Mouse (Mus musculus): ENCODE results near the gene B9d1.

B9d1 gene

DNA sequence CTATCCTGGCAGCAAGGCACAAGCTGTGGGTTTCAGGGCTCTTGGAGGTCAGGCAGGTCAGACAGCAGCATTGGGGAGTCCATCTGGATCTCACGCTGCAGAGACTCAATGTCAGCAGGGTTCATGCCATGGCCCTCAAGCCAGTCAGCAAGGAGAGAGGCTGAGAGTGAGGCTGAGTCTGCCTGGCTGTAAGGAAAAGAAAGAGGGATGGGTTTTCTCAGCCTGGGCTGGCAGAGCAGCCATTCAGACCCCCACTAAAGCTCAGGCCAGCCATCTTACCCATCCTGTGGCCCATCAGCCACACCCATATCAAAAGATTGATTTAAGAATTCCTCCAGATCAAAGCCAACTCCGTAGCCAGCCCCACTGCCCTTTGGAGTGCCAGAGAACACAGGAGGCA, 15.9 kb upstream of the B9d1 start:
- no peak for DNase-seq (ENCODE audit: low read depth, low spot score)

- no peak for DNase-seq (ENCODE audit: low read depth, low spot score)
Measured at GRCm38 (mm10) chr11:61489874-61490273, 15.1 kb upstream of the B9d1 start.

DNA sequence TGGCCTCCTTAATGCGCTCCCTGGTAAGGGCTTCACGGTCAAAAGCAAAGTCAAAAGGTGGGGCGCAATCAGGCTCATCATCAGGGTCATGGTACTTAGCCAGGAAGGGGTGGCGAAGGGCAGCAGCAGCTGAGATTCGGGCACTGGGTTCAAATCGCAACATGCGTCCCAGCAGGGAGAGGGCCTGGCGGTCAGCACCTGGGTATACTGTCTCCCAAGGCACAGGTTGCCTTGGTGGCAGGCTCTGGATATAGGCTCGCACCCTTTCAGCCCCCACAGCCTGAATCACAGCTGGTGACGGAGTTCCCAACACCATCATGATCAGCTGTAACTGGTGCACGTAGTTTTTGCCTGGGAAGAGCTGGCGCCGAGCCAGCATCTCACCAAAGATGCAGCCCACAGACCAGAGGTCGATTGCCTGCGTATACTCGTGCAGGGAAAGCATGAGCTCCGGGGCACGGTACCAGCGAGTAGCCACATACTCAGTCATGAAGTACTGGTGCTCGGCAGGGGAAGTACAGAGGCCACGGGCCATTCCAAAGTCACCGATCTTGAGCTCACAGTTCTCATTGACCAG, 13.9 kb upstream of the B9d1 start:
- no peak for DNase-seq (ENCODE audit: low read depth, low spot score)

DNA sequence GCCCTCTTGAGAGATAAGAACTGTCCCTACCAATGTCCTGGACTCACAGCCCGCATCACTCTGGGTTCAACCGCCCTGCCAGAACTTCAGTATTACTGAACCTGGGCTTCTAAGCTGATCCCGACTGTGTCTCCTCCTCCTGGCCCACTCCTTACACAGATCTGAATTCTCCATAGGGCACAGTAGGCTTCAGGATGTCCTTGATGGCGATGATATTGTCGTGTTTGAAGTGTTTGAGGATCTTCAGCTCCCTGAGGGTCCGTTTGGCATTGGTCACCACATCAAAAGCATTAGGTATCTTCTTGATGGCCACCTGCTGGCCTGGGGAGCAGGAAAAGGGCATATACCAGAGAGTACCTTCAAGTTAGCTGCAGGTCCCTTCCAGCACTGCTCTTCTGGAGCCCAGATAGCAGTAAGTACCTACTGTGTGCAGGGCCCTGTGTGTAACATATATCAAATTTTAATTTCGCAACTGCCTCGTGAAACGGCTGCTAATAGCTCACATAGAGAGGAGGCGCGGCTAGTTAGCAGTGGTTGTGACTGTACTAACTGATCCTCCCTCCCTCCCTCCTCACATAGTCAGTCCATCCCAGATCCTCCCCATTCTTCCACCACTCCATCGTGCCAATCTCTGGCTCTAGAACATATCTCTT, 12.1 kb upstream of the B9d1 start:
- no peak for DNase-seq (ENCODE audit: low read depth, low spot score)

DNA sequence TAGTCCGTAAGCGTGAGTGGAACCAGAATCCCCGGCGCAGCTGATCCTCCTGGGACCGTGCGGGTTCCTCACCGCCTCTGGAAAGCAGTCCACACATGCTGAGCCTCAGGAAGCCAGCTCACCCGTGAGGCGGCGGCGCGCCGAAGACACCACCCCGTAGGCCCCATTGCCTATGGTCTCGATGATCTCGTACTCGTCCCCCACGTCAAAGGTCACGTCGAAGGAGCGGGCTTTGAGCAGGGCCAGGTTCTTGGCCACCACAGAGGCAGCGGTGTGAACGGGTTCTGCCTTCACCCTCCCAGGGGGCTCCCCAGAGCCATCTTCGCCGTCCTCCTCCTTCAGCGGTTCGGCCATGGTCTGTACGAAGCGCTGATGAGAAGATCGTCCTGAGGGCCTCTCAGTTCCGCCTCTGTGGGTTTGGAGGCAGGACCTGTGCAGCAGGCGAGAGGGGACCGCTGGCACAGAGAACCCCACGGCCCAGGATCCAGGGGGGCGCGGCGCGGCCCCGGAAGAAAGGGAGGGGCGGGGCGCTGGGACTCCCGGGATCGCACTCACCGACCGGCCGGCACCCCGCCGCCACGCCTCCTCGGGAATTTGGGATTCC, 11.3 kb upstream of the B9d1 start:
- no peak for DNase-seq (ENCODE audit: low read depth, low spot score)

DNA sequence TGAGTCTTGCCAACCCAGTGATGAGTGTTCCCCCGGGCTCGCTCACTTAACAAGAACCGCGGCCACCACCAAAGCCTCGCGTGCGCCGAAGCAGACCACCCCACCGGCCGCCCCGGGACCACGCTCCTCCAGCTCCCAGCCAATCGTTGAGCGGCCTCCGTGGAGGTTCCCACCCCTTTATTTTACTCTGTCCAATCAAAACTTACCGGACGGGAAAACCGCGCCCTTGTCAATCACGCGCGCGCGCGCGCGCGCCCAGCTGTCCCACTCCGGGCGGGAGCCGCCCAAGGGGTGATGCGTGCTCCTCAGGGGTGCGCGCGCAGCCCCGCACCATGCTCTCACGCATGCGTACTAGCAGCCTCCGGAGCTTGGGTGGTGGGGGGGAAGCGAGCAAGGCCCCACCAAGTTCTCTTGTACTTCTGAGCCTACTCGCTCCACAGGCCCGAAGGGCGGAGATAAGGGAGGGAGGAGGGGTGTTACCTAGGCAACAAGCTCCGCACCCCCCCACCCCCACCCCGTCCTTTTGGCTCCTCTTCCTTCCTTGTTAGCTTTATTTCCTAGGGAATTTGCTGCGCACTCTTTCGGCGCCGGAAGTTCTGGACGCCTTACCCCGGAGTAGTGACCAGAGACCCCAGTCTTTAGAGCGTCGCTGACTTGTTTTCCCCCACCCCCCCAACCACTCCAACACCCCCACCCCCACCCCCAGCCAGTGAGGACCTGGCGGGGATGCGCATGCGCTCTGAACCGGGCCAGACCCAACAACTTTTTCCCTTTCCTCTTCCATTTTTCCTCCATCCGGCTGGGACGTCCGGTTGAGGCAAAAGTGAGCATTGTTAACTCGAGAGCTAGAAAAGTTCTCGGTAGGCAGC, 10.6 kb upstream of the B9d1 start, which contains the start of gene Mapk7:
Gene Mapk7, minus strand, starts transcription at position 278 of the 869 bp plus-strand sequence.
- peak; percentile 99 for DNase-seq (ENCODE audit: low read depth, low spot score)

GRCm38 (mm10) chr11:61495528-61495927, 9.4 kb upstream of the B9d1 start:
- no peak for DNase-seq (ENCODE audit: low read depth, low spot score)

- no peak for DNase-seq (ENCODE audit: low read depth, low spot score)
Measured at GRCm38 (mm10) chr11:61497490-61497889, 7.5 kb upstream of the B9d1 start.

DNA sequence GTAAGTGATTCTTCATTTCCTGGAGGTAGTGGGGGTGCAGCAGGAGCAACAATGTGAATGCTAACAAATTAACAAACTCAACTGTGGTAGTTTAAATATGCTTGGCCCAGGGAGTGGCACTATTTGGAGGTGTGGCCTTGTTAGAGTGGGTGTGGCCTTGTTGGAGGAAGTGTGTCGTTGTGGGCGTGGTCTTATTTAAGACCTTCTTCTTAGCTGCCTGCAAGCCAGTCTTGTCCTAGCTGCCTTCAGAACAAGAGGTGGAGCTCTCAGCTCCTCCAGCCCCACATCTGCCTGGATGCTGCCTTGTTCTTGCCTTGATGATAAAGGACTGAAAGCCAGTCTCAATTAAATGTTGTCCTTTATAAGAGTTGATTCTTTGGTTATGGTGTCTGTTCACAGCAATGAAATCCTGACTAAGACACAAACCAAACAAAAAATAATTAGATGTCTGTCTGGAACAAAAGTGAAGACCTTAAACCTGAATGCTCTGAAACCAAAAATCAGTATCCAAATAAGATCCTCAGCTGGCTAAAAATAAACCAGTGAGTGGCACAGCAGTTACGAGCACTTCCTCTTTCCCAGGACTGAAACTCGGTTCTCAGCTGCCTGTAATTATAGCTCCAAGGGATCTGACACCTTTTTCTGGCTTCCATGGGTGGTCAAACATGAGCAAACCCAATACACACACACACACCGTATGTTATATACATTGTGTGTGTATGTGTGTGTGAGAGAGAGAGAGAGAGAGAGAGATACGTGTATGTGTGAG, 6.0 kb upstream of the B9d1 start:
- no peak for DNase-seq (ENCODE audit: low read depth, low spot score)

DNA sequence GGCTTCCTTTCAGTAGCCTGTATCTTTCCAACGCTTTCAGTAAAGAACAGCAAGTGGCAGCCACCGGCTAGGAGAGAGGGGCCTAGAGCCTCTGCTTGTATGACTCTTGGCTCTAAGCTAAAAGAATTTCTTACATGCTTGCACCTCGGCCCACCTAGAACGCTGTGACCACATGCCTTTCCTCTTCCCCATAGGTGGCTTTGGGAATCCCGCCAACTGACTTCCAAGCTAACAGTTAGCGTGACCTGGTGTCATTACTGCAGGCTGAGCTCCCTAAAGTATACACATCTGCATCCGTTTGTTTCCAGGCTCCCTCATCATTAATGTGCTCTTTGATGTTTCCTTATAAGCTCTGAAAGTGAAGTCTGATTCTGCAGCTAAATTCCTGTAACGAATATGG, 1.0 kb upstream of the B9d1 start:
- no peak for DNase-seq (ENCODE audit: low read depth, low spot score)

DNA sequence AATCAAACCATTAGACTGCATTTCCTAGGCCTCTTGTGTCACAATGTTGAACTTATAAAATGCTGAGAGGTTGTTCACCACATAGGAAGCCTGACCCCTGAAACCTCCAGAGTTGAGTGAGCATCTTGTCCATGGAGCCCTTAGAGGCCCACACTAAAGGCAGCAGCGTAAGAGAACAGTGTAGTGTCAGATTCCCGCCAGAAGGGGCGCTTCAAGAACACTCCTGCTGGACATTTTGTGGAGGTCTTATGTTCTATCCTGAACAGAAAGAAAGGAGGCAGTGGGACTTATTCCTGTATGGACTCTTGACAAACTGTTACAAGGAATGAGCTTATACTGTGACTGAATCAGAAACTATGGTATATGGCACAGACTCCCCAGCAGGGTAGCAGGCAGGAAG, 10.0 kb downstream of the B9d1 start:
- DNase-seq (ENCODE audit: low read depth, low spot score) = no peak

GRCm38 (mm10) chr11:61517971-61518370, 13.0 kb downstream of the B9d1 start:
- no peak for DNase-seq (ENCODE audit: low read depth, low spot score)

GRCm38 (mm10) chr11:61518871-61519270, 13.9 kb downstream of the B9d1 start:
- DNase-seq (ENCODE audit: low read depth, low spot score) = no peak

GRCm38 (mm10) chr11:61519484-61520107, 14.7 kb downstream of the B9d1 start:
- no peak for DNase-seq (ENCODE audit: low read depth, low spot score)

DNA sequence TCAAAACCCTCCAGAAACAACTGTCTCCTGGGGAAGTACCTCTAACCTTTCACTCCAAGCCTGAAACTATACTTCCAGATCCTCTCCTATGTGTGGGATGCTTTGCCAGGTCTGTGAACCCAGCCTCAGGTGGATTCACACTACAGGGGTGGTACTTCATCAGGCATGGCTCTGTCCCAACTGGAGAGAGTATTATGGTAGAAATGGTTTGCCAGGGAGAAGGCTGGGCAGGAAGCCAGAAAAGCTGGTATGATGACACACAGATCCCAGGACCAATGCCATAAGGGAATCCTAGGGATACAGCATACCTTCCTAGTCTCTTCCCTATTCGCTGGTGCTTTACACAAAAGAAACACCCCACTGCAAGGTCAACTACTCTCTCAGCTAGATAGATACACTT, 21.9 kb downstream of the B9d1 start:
- DNase-seq (ENCODE audit: low read depth, low spot score) = no peak

GRCm38 (mm10) chr11:61529268-61529713, 24.3 kb downstream of the B9d1 start:
- peak; percentile 32 for DNase-seq (ENCODE audit: low read depth, low spot score)

DNA sequence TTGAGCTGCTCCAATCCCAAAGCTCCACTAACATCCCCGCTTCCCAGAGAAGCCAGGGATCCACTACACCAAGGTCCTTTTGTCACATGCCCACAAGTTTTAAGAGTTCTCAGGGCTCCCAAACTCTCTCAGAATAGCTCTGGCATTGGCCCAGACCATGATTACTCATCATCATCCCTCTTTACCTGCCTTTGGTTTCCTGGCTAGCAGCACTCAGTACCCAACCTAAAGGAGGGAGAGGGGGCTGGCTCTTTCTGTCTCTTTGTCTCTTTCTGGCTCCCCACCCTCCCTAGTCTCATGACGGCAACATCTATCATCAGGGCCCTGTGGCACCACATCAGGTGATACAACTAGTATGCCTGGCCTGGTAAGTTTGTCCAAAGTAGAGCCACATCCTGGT, 27.9 kb downstream of the B9d1 start:
- DNase-seq (ENCODE audit: low read depth, low spot score) = no peak

- no peak for DNase-seq (ENCODE audit: low read depth, low spot score)
Measured at GRCm38 (mm10) chr11:61533571-61533970, 28.6 kb downstream of the B9d1 start.

- DNase-seq (ENCODE audit: low read depth, low spot score) = no peak
Measured at GRCm38 (mm10) chr11:61535530-61535929, 30.6 kb downstream of the B9d1 start.

GRCm38 (mm10) chr11:61536952-61537351, 32.0 kb downstream of the B9d1 start:
- no peak for DNase-seq (ENCODE audit: low read depth, low spot score)

DNA sequence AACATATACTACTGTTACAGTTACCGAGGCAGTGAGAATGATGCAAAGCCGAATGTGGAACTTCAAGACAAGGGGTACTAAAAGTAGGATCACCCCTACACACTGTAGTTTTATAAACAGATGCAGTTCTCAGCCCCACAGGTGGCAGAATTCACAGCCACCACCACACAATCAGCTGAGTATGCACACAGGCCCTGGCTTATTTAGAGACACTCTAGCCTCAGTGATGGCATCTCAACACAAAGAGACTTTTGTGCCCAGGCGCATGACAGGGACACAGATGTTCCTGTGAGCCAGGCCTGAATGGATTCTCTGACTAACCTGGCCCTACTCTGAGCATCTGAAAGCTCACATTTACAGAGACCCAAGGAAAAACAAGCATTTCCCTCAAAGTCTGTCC, 32.4 kb downstream of the B9d1 start:
- no peak for DNase-seq (ENCODE audit: low read depth, low spot score)

Measured in brain, embryonic 18.5 days (tissue).